Mouse (Mus musculus) ovary, postnatal 10 days (tissue): ENCODE measurements around the gene Dmxl2.

Source experiments
- DNase-seq: peaks from one replicate; pipeline ENCODE4 v3.0.0; 2022; ENCODE audit warnings: low spot score

Dmxl2 gene

DNA sequence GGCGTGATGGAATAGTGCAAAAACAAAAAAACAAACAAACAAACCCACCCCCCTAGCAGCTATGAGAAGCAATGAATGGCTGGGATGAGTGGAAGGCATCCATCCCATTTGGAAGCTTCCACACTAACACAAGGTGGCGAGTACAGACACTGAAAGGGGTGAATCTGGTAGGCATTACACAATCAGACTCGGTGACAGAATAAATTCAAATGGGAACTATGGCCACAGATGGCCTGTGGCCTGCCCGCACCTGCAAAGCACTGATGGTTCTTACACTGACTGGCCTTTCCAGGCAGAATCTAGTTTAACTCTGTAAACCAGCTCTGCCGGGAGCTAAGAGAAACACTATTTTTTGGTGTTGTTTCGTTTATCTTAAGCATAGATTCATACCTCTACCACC, 2.1 kb downstream of the Dmxl2 start:
- DNase-seq = no peak

DNA sequence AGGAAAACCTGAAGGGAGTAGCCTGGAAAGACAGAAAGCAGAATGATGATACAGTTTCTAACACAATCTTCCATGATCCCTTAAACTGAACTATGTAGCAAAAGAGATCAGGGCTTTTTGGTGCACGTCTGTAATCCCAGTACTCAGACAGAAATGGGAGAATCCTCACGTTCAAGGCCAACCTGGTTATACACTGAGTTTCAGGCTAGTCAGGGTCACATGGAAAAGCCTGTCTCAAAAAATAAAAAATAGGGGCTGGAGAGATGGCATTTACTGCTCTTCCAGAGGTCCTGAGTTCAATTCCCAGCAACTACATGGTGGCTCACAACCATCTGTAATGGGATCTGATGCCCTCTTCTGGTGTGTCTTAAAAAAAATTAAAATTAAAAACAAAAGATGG, 11.0 kb downstream of the Dmxl2 start:
- DNase-seq = no peak

DNA sequence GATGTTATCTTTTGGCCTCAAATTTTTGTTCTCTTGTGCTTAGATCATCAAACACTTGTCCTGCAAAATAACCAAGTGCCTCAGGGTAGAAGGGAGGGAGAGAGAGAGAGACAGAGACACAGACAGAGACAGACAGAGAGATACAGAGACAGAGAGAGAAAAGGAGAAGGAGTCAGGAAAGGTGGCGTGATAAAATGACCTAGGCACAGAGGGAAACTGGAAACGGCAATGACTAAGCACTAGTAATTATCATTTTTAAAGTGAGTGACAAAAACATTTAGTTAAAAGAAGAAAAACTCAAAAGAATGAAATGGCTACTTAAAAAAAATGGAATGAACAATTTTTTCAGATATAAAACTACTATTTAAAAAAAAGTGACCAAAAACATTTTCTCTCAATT, 11.8 kb downstream of the Dmxl2 start:
- DNase-seq = no peak

DNA sequence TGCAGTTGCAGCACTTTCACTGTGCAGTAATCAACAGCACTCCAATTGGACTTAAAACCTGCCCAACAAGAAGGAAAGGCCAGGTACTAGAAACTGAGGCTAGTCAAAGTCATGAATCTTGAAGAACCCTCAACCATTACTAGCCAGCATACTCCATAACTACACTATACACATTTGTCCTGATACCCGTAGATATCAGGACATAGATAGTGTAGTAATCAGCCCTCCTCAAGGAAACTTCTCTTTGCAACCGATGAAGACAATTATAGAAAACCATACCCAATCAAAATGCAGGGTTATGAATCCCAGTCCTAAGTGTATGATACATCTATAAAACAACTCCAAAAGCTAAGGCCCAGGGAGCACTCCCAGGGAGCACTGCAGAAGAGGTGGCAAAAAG, 16.5 kb downstream of the Dmxl2 start:
- no peak for DNase-seq

DNA sequence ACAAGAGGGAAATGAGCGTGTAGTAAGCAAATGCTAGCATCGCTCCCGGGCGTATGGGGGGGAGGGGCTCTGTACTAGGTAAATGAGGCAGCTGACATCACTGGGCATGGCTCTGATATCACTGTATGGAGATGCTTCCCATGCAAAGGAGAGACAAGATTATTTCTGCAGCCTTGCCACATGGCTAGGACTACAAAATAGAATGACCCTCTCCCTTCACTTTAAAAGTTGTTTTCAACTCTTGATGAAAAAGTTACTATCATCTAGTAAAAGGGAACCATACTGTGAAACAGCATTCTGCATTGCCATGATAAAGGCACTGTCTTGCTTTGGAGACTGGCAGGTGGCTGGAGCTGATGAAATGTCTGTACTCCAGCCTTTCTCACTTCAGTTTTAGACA, 18.2 kb downstream of the Dmxl2 start:
- no peak for DNase-seq

DNA sequence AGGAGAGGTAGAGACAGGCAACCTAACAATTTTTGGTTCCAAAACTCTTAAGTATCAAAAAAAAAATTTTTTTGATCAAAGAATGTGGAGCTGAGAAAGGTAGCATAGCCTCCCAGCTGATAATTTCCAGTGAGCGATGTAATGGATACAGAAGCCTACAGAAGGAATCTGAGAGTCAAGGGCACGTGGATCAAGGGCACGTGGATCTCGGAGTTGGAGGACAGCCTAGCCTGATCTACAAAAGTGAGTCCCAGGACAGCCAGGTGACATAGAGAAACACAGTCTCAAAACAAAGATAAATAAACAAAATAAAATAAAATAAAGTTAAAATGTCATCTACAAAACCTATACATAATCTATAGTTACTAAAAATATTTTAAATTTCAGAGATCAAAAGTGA, 18.7 kb downstream of the Dmxl2 start:
- no peak for DNase-seq

DNA sequence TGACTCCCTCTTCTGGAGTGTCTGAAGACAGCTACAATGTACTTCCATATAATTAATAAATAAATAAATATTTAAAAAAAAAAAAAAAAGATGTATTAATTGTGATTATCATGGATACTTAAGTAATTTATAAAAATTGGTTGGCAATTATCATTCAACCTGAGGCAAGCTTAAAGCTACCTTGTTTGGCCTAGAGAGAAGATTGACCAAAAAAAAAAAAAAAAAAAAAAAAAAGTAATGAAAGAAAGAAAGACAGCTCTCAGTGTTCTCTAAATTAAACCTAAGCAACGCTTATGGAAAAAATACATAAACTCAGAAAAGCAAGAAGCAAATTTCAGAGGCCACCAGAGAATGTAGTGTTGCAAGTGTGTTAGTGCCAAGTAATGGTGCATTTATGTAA, 22.4 kb downstream of the Dmxl2 start:
- no peak for DNase-seq

DNA sequence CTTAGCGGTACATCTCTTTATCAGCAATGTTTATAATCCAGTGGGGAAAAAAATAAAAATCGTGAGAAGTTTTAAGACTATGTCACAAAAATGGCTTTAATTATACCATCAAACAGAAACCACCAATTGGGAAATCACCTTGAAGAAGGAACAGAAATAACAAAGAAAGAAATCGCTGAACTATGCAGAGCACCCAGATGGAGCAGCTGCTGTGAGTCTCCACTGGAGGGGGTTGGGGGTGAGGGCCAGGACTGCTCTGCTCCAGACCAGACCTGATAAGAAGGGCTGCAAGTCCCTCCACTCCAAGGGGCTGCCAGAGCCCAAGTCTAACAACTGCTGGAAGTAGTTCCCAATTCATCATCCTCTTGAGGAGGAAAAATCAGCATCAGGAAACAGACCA, 23.3 kb downstream of the Dmxl2 start:
- no peak for DNase-seq

DNA sequence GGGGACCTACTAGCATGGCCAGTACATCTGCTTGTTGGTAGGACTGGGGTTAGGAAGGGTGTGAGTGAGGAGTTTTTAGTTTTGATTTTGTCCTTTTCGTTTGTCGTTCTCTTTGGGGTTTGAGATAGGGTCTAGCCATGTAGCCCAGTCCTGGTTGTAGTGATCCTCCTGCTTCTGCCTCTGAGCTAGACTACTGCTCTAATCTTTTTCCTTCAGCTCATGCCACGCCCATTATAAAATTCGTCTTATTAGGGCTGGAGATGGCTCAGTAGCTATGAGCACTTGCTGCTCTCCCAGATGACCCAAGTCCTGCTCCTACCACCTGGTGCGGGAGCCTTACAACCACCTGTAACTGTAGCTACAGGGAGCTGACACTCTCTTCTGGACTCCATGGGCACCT, 26.9 kb downstream of the Dmxl2 start:
- DNase-seq = no peak

DNA sequence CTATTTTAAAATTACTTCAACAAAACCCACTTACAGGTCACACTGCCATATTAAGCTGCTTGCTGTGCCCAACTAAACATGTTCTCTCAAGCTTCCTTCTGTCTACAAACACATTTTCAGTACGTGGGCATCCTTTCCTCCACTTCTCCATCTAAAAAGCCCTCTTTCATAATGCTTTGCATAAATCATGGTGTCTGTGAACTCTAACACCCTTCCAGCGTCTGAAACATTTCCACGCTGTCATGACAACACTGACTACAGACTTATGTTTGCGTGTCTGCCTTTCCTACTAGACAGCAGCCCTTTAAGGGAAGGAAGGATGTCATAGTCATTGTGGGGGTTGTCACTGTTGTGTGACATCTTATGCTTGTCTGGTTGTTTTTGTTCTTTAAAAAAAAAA, 27.4 kb downstream of the Dmxl2 start:
- DNase-seq = no peak

DNA sequence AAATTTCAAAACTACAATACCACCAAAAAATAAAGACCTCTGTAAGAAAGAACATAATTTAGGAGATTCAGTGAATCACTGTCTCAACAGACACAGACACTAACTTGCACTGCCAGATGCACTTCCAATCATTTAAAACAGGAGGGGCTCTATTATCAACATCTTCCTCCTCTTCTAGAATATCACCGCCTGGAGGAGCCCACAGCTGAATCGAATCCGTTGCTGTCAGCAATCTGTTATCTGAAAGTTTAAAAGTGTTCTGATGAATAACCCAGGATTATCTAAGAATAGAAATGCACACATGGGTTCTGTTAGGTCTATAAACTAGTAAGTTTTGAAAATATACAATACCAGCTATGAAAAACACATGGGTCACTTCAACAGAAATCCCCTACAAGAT, 28.6 kb downstream of the Dmxl2 start:
- DNase-seq = no peak

DNA sequence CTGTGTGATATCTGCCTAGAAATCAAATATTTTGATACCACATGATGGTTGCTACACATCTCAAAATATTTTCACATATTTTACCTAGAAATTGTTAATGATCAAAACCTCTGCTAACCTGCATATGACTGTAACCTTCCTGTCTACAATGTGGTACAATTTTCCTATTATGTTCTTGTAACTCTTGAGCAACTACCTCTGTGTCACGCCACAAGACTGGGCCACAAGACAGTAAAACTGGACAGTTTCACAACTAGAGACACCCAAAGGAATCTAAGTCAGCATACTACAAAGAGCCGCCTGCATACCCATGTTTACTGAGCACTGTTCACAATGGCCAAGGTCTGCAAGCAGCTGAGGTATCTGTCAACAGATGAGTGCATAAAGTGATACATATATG, 32.1 kb downstream of the Dmxl2 start:
- DNase-seq = no peak

DNA sequence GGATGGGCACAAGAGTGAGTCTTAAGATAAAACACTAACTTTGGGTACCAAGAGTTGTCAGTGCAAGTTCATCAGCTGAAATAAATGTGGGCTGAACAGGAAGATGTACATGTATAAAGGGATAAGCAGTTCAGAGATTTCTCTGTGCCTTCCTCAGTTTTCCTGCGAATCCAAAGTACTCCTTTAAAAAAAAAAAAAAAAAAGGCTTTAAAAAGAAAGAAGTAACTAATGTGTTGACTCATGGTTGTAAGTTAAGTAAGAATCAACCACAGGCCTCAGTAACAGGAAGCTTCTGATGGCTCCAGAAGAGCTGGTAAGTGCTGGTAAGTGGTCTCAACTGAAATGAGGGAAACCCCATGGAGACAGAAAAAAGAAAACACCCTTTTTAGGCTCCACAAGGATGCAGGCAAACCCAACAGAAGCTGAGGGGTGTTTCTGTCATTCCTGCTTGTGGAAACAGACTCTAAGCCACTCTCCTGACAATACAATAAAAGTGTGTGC, 33.9 kb downstream of the Dmxl2 start:
- DNase-seq = no peak

DNA sequence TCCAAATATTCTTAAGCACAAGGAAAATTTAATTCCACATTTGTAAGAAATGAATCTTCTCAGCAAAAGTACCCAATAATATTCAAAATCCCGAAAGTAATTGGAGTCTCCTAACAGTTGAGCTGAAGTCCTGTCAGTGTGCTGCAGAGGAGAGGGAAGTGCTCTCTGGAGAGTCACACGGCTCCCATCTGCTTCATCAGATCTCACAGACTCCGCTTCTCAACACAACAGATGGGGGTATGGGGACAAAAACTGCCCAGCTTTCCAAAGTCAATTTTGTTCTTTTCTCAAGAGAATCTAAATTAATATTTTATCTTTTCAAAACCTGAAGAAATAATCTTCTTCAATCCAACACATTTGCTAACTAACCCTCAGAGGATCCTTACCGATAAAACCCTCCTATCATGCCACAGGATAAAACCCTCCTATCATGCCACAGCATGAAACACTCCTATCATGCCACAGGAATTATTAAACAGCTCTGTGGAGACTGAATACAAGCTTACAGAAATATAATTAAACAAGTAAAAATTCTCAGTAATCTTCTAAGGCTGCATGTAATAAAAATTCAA, 37.9 kb downstream of the Dmxl2 start:
- DNase-seq = no peak

DNA sequence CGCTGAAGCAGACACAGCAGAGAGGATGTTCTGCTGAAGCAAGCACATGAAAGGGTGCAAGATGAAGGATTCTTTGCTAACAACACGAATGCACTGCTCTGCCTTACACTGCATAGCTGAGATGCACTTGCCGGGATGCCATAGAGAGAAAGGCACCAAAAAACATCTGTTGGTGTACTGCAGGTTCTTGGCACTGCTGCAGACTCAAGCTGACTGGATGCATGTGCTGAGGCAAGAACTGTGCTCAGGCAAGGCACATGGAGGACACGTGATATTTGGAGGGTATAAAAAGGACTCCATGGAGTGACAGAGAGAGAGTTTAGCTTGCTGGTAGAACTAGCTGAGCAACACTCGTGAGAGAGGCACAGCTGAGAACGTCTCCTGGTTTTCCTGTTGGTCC, 62.4 kb downstream of the Dmxl2 start:
- DNase-seq = no peak

DNA sequence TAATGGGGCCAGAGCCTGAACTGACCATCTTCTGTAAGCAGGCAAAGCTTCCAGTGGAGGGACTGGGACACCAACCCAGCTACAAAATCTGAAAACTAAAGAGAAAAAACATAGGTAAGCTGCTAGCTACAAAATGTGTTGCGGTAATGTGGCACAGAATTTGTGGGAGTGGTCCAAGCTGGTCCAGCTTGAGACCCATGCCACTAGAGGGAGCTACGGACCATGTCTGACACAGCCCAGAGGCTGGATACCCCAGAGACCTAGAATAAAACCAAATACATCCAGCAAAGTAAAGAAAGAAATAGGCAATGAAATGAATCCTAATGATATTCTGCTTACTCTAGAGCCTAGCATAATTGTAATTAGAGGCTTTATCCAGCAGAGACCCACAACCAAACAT, 63.2 kb downstream of the Dmxl2 start:
- DNase-seq = no peak

DNA sequence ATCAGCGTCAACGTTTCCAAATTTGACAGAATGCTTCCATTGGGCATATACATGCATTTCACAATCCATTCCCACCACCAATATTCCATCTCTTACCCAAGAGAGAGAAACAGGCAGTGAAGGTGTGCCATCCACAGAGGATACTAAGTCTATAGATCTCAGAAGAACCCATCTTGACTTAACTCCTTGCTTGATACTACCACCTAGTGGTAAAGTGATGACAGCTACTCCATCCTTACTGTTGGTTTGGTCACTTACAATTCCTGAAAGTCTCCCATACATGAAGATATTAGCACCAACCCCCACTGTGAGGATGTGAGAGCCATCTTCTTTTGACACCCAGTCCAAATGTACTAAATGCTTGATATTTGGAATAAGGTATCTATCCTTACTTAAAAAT, 85.2 kb downstream of the Dmxl2 start:
- no peak for DNase-seq

DNA sequence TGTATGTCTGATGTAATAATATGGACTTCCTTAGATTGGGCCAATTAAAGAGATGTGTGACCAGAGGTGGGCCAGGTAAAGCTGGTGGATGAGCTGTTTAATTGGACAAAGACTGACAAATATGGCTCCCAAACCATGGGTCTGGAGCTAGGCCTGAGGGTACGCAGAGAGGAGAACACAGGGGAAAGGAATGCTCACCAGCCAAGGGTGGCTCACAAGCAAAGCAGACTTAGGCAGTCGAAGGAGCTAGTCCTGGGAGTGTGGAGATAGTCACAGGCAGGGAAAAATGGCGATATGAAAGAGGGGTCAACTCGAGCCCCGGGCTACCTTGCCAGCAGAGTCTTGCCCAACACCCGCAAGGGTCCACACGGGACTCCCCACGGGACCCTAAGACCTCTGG, 144.7 kb downstream of the Dmxl2 start:
- DNase-seq = no peak

DNA sequence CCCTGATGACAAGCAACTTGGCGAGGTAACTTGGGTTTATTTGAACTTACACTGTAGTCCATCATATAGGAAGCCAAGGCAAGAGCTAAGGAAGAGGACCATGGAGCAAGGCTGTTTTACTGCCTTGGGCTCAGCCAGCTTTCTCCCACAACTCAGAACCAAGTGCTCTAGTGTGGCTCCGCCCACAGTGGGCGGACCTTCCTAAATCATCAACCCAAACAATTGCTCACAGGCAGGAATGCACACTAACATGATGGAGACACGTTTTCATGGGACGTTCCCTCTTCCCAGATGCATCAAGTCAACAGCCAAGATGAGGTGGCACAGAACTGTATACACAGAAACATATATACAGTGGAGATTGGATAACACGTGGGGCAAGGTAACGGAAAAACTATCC, 159.4 kb downstream of the Dmxl2 start:
- no peak for DNase-seq

DNA sequence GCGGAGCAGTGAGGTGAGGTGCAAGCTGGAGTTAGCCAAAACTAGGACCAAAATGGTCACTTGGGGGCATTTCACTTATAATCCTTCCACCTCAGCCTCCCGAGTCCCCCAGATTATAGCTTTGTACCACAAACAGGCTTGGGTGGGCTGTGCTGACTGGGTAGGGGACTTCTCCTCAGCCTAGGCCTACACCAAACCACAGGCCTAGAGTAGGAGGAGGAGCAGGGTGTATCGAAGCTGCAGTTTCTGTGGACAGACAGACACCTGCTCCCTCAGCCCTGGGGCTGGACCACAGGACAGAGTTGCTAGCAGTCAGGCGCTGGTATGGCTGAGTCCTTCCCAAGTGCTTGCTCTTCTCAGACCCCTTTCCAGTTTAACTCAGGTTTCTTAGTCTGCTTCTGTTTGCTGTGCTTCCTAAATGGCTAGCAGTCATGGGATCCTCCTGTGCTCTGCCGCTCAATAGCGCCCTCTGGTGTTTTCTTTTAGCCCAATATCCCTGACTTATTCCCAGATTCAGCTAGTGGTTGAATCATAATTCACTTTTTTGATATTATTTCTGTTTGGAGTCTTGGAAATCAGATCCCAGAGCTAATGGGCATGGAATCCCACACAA, 164.8 kb downstream of the Dmxl2 start:
- no peak for DNase-seq

DNA sequence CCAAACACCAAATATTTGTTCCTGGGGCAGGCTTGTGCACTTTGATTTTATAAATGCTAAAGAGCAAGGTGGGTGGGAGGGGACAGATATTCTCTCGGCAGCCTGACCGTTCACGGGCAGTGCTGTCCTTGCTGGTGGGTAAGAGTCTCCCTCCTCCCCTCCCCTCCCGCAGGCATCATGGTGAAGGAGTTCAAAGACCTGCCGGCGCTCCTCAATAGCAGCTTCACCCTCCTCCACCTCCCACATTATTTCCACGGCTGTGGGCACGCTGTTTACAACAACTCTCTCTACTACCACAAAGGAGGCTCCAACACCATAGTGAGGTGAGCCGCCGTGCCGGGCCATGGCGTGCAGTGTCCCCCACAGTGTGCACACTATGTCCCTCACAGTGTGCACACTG, 165.8 kb downstream of the Dmxl2 start:
- no peak for DNase-seq

DNA sequence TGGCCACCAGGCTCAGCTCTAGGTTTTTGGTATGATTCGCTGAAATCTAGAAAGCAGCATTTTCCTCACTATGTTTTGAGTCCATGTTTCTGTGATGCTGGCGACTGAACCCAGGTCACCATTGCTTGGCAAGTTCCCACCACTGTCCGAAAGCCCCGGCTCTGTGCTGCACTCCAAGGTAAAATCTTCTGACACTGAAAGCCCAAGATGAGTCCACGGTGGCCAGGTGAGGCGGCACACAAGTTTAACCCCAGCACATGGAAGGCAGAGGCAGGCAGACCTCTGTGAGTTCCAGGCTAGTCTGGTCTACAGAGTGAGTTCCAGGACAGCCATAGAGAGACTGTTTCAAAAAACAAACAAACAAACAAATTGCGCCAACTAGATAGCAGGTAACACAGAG, 172.2 kb downstream of the Dmxl2 start:
- no peak for DNase-seq

DNA sequence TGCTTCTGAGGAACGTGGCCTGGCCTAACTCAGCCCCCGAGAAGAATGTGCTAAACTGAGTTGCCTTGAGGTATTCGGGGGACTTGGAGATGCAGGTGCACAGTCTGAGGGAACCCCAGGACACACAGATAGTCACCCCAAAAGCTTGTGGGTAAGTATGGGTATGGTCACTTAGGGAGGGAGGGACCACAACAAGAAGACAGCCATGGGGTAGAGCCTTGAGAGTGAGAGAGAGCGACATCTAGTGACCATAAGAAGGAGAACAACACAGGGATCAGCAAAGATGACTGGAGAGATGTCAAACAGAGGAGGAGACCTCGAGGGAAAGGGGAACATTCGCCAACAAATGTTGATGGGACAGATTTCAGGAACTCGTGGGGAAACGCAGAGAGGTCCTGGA, 178.0 kb downstream of the Dmxl2 start:
- no peak for DNase-seq

DNA sequence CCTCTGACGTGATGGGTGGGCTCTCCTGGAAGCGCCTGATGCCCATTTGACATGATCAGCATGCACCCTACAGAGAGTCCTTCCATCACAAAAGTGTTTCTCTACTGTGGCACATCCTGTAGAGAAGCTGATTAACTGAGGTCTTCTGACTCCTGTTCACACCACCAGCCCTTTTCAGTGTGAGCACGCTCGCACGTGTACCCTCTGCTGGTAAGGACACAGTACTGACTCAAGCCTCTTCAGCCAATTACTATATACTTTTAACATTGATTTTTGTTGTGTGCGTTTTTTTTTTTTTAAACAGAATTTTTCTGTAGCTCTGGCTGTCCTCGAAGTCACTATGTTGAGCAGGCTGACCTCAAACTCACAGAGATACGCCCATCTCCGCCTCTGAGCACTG, 185.1 kb downstream of the Dmxl2 start:
- no peak for DNase-seq
